Mouse (Mus musculus) hindbrain, embryonic 10.5 days (tissue): Measurements from ENCODE around the gene En2. TPM values are rescaled to one million over a fixed set of nuclear protein-coding genes. Genes with fewer than 3 reads are reported as not detected.

ENCODE experiments used
- DNase-seq: peaks from one replicate; pipeline ENCODE4 v3.0.0-alpha.2; 2017; ENCODE audit warnings: low spot score
- H3K27ac ChIP-seq: fragments of 300-500 bp; sonication (generic); 2 replicates; pipeline ENCODE4 v1.5.1; 2016; ENCODE audit warnings: mild to moderate bottlenecking, moderate library complexity
- H3K27me3 ChIP-seq: fragments of 300-500 bp; sonication (generic); 2 replicates; pipeline ENCODE4 v1.6.1; 2016; ENCODE audit warnings: mild to moderate bottlenecking; ENCODE audit not compliant: poor library complexity, insufficient read depth, severe bottlenecking
- H3K36me3 ChIP-seq: fragments of 300-500 bp; sonication (generic); 2 replicates; pipeline ENCODE4 v1.6.1; 2016; ENCODE audit warnings: mild to moderate bottlenecking, moderate library complexity
- H3K4me1 ChIP-seq: fragments of 300-500 bp; sonication (generic); replicated peaks from 2 replicates; pipeline ENCODE4 v1.6.1; 2016; ENCODE audit warnings: mild to moderate bottlenecking
- H3K4me3 ChIP-seq: fragments of 300-500 bp; sonication (generic); 2 replicates; pipeline ENCODE4 v1.5.1; 2016; ENCODE audit warnings: mild to moderate bottlenecking, moderate library complexity
- H3K9me3 ChIP-seq: fragments of 300-500 bp; sonication (generic); 2 replicates; pipeline ENCODE4 v1.6.1; 2016; ENCODE audit warnings: mild to moderate bottlenecking, moderate library complexity
- WGBS: fragments of 180-500 bp; shearing (Covaris S2); methylation state at CpG from one replicate; pipeline ENCODE4 v1.1.7; 2016; 5-methylcytosine and 5-hydroxymethylcytosine counted together
- polyA plus RNA-seq: library from polyadenylated mRNA; unstranded; fragments of >200 nt; fragmentation: Nextera tagmentation; extraction: Ambion mirVana; gene quantifications from 2 replicates; pipeline ENCODE4 v1.2.1, GENCODE M21; 2016

The En2 gene
- polyA plus RNA-seq, result 0.50 and 0.88 TPM in 2 replicates

DNA sequence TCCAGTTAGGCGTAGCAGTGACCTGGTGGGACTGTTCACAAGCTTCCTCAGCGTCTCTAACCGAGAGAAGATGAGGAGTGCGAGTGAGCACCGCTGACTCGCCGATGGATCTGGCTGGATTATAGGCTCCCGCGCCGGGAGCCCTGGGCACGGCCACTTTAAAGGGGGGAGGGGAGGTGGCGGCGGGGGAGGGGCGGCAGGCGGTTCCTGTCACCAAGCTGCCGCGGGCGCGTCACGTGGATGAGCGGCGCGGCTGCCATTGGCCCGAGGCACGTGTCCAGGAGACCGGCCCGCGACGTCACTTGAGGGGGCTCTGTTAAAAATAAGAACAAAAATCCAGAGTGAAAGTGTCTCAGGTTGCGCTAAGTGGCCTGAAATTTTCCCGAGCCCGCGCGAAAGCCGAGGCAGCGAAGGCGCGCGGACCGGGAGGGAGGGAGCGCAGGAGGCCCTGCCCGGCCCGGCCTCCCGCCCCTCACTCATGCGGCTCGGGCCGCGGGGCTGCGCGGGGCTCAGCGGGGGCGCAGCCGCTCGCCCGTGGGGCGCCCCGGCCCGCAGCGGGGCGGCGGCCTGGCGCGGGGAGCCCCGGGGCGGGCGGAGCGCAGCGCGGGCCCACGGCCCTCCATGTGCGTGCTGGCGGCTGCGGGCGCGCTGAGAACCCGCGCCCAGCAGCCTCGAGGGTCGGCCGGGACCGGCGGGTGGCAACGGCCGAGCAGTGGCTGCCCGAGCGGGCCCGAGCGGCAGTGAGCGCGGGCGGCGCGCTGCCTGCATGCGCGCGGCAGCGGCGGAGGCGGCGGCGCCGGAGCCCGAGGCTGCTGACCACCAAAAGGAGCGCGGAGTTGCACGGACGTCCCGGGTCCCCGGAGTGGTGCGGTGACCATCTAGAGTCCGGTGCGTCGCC is at the start of gene En2:
Gene En2, plus strand, starts transcription at position 337 of the 898 bp plus-strand sequence.
- peak; percentile 90 for DNase-seq
- Histone ChIP-seq H3K4me1 (peaks cover 52% of the 10 kb centered on the region), H3K27me3 (peaks cover 99% of the 10 kb centered on the region), H3K27ac (peak within 1 kb of the TSS; percentile 93), H3K4me3 (peak within 1 kb of the TSS; percentile 69), H3K36me3 (peaks cover 26% of the 10 kb centered on the region), H3K9me3 (no peaks in the 10 kb centered on the region)
- WGBS, result 3% methylated on average over 113 of the region's 113 CpGs

DNA sequence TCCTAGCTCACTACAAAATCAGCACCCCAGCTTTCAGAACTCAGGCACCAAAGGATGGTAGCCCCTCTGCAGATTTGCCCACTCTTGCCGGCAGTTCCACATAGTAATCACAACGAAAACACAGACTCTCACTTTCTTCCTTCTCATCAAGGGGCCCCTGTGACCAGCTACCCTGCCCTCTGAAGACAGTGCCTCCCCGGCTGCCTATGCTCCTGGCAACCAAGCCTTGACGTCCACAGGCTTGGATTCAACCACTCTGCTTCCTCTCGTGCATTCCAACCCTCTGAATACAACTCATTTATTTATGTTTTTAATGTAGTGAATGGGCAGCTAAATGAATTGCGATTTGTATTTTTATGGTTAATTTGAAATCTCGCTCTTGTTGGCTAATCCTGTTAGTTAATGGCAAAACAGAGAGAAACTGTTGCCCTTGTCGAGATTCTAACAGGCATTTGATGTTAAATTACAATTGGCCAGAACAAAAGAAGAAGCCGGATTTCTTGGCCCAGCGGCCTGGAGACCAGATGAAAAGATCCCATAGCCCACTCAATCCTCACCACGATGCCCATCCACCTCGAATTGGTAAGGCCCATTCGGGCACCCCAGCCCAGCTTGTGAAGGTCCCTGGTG is 48.1 kb upstream of the En2 start:
- DNase-seq, result no peak
- H3K27ac ChIP-seq, result peak overlapping the region; percentile 84
- H3K4me1 ChIP-seq, result peaks cover 37% of the 10 kb centered on the region
- H3K4me3 ChIP-seq, result peak overlapping the region; percentile 53
- no peaks in the 10 kb centered on the region for H3K9me3 ChIP-seq
- H3K27me3 ChIP-seq, result peaks cover 84% of the 10 kb centered on the region
- WGBS, result 3% methylated on average over 13 of the region's 13 CpGs
- no peaks in the 10 kb centered on the region for H3K36me3 ChIP-seq

DNA sequence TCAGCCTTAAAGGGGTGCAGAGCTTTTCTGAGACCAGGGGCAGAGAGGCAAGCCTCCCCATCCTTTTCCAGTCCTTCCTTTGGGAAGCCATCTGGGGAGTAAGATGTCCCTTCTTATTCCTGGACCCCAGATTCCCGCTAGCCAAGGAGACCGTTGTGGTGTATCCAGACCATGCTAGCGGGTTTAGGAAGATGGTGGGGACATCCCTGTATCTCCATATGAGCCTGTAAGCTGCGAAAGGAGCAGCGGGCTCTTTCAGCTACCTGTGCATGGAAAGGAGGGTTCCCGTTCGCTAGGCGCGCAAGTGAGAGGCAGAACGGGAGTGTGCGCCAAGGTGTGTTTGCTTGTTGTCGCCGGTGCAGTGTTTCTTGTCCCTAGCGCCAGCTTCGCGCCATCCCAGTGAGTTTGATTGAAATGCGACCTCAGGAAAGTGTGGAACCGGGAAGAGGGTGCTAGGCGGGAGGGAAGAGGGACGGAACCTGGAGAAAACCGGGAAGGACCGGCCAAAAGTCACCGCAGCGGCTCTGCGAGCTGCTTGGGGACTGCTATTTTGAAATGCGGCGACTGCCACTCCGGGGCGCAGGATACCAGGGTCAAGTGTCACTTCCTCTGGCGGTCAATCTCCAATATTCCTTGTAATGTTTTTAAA is 47.5 kb upstream of the En2 start:
- H3K27ac ChIP-seq, result peak overlapping the region; percentile 84

DNA sequence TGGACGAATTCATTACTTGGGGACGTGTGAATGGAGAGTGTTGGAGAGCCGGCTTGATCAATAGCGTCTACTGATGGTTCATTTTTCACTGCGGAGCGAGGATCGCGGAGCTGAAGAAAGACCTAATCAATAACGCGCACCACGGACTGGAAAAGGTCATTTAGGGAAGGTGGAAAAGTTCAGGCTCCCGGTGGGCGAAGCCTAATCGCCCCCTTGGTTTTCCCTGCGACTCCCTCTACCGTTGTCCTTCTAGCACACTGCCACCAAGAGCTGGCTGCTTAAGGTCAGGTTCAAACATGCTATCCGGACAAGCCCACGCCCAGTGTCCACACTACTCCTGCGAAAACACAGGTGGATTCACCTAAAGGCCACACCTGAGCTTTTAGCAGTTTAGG is 47.0 kb upstream of the En2 start:
- peak overlapping the region; percentile 84 for H3K27ac ChIP-seq
- no peaks in the 10 kb centered on the region for H3K36me3 ChIP-seq
- WGBS, result under 1% methylated on average over 19 of the region's 19 CpGs
- peak overlapping the region; percentile 53 for H3K4me3 ChIP-seq
- peaks cover 86% of the 10 kb centered on the region for H3K27me3 ChIP-seq
- peaks cover 44% of the 10 kb centered on the region for H3K4me1 ChIP-seq
- no peaks in the 10 kb centered on the region for H3K9me3 ChIP-seq
- no peak for DNase-seq

More for the DNA sequence above, 47.5 kb upstream of the En2 start:
- Histone ChIP-seq H3K4me1 (peaks cover 39% of the 10 kb centered on the region), H3K27me3 (peaks cover 86% of the 10 kb centered on the region), H3K9me3 (no peaks in the 10 kb centered on the region), H3K36me3 (no peaks in the 10 kb centered on the region), H3K4me3 (peak overlapping the region; percentile 53)
- DNase-seq, result peak; percentile 76
- under 1% methylated on average over 30 of the region's 30 CpGs for WGBS

DNA sequence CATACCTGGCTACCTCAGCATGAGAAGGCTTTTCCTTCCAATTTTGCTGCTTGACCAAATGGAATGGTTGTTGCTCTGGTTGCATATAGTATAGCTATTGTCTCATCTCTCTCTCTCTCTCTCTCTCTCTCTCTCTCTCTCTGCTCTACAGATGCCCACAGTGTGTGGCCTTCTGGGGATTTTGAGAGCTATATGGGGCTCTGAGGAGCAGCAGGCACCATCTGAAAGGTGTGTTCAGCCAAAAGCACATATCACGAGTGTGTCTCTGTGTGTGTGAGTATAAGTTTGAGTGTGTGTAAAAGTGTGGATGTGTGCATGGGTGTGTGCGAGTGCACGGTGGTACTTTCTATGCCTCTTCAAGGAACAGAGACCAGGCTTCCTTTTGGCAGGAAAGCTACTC is 45.9 kb upstream of the En2 start:
- no peak overlapping the region for H3K4me3 ChIP-seq
- H3K9me3 ChIP-seq, result no peaks in the 10 kb centered on the region
- WGBS, result 26% methylated on average over 3 of the region's 3 CpGs
- no peak for DNase-seq
- no peak overlapping the region for H3K27ac ChIP-seq
- H3K36me3 ChIP-seq, result no peaks in the 10 kb centered on the region
- peaks cover 54% of the 10 kb centered on the region for H3K4me1 ChIP-seq
- peaks cover 86% of the 10 kb centered on the region for H3K27me3 ChIP-seq

DNA sequence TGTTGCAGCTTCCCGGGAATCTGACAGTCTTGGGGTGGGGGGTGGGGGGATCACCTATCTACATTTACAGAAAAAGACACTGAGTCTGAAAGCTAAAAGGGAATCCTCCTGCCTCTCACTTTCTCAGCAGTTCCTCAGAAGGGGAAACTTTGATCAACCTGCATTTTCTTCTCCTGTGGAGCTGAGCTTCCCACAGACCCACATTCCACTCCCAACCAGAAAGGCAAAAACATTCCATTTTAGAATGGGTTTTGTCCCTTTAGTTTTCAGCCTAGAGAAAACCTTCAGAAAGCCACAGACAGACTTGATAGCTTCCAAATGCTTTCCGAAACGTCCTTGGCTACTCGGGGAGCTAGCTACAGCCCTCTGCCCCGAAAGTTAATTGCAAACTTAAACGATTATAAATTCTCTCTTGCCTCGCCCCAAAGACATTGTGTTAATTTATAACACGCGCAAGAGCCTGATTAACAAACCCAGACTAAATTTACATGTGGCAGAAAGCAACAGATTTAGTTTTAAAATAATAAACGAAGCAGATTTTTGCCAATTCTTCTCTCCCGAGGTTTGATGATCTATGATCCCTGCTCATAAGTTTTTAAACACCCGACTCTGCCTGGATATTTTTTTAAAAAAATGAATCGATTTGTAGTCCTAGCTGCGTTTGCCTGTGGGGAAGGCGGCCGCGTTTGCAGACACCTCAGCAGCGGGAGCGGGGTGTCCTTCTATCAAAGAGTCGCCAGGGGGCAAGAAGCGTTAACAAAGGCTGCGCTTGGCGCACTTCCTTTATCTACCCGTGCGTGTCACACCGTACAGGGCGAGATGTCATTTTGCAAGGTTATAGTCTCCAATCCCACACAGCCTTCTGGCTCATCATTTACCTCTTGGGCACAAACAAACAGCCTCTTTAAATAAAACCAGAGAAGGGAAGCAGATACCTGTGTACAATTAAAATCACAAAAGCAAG is 42.7 kb upstream of the En2 start:
- DNase-seq, result peak; percentile 76
- peak overlapping the region; percentile 51 for H3K4me3 ChIP-seq
- WGBS, result under 1% methylated on average over 27 of the region's 27 CpGs
- H3K27ac ChIP-seq, result peak overlapping the region; percentile 90
- H3K27me3 ChIP-seq, result peaks cover 100% of the 10 kb centered on the region
- no peaks in the 10 kb centered on the region for H3K9me3 ChIP-seq
- H3K4me1 ChIP-seq, result peaks cover 55% of the 10 kb centered on the region
- H3K36me3 ChIP-seq, result no peaks in the 10 kb centered on the region

DNA sequence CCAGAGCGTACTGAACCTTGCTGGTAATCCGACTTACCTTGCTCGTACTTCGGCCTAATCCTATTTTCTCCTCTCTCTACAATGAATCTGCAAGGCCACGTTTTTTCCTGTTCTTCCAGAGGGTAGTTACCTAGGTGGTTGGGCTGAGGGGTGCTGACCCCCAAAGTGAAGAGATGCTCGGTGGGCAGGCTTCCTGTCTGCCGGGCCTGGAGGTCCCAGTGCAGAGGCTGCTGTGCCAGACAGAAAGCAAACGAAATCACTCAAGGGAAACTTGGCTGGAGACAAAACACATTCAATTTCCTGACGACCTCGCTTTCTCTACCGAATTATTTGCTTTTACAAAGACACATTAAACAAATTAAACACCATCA is 42.1 kb upstream of the En2 start:
- Histone ChIP-seq H3K36me3 (no peaks in the 10 kb centered on the region), H3K9me3 (no peaks in the 10 kb centered on the region), H3K4me3 (peak overlapping the region; percentile 51), H3K27me3 (peaks cover 100% of the 10 kb centered on the region), H3K27ac (peak overlapping the region; percentile 90), H3K4me1 (peaks cover 51% of the 10 kb centered on the region)
- no peak for DNase-seq
- WGBS, result 1% methylated on average over 11 of the region's 11 CpGs

DNA sequence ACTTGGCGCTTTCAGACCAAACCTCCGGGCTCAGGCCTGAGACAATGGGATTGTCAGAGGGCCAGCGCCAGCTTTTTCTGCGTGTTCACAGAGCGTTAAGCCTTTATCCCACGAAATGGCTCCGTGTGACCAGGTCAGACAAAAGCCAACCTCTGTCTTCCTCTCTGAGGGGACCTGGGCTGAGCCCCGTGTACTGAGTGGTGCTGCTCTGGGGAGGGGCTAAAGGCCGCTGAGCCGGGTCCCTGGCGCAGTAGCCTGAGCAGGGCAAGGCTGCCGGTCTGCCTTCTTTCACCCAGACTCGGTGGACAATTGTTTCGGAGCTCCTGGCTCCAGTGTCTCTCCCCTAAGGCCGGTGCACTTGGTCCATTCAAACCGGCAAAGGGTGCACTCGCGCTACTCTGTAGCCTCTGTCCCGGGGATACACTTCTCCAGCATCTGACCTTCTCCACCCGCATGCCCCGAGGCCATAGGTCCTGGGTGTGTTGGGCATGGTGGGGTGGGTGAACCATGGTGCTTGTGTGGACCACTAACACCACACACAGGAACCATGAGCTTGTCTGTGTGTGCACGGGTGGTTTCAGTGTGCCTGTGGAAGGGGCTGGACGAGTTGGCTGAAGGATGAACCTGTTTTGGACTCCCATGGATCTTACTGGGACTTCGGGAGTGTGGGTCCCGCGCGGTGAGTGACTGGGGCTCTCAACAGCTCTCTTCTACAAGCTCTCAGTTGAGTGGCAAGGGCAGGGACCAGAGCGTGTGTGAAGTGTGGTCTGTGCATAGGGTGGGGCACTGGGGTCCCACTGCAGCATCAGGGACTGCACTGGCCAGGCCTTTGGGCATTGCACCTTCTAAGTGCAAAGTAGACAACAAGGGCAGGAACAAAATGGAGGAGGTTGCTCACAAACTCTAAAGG is 40.9 kb upstream of the En2 start:
- peaks cover 40% of the 10 kb centered on the region for H3K4me1 ChIP-seq
- WGBS, result 4% methylated on average over 28 of the region's 28 CpGs
- DNase-seq, result peak; percentile 75
- H3K36me3 ChIP-seq, result no peaks in the 10 kb centered on the region
- H3K27ac ChIP-seq, result peak overlapping the region; percentile 90
- H3K9me3 ChIP-seq, result no peaks in the 10 kb centered on the region
- peaks cover 100% of the 10 kb centered on the region for H3K27me3 ChIP-seq
- H3K4me3 ChIP-seq, result peak overlapping the region; percentile 51

DNA sequence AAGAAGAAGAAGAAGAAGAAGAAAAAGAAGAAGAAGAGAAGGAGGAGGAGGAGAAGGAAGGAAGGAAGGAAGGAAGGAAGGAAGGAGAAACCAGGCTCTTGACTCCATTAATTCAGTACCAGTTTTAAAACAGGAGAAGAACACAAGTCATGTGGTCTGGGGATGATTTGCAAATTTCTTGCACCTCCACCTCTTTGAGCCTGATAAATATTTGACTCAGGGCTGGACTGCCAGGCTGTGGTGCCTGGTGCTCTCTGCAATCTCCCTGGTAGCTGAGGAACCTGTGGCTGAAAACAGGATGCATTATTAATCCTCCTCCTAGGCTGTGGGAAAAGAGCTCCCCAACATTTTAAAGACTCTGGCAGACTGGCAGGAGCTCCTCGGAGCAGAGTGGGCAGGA is 36.6 kb upstream of the En2 start:
- Histone ChIP-seq H3K27ac (no peak overlapping the region), H3K36me3 (no peaks in the 10 kb centered on the region), H3K4me1 (peaks cover 26% of the 10 kb centered on the region), H3K4me3 (no peak overlapping the region), H3K9me3 (no peaks in the 10 kb centered on the region), H3K27me3 (peaks cover 96% of the 10 kb centered on the region)
- no peak for DNase-seq
- 64% methylated on average over 1 of the region's 1 CpGs for WGBS

DNA sequence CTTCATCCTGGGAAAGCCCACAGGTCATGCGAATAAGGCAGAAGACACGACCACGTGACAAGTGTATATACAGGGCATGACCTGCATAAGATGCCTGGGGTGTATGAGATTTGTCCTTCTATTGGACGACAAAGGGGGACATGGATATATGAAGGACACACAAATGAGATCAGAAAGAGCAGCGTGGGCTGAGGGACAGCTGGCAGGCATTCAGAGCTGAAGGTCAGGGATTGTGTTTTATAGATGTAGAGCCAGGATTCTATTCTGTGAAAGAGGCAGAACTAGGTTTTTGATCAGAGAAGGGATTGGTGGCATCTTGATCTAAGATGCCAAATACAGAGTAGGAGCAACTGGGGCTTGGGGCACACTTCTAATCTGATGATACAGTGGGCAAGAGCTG is 33.3 kb upstream of the En2 start:
- H3K9me3 ChIP-seq, result no peaks in the 10 kb centered on the region
- H3K4me3 ChIP-seq, result no peak overlapping the region
- no peak for DNase-seq
- peaks cover 89% of the 10 kb centered on the region for H3K27me3 ChIP-seq
- H3K27ac ChIP-seq, result no peak overlapping the region
- H3K4me1 ChIP-seq, result 0 out of 2 replicates have a peak, but pooled peaks cover 3% of the 10 kb centered on the region
- WGBS, result 82% methylated on average over 5 of the region's 5 CpGs
- no peaks in the 10 kb centered on the region for H3K36me3 ChIP-seq

DNA sequence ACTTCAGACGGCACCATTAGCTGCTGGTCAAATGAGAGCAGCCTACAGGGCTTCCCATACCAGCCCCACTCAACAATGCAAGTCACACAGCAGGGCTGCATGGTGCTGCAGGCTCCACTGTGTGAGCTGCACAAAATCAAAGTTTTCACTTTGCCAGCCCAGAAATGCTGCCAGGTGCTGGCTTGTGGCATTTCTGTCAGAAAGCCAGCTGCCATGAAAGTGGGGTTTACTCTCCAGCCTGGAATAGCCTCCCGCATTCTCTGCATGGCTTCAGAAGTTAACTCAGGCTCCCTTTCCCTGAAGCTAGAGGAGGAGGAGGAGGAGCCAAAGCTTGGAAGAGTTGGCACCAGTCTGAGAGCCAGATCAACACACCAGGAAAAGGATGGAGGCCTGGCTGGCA is 29.1 kb upstream of the En2 start:
- Histone ChIP-seq H3K4me3 (no peak overlapping the region), H3K27me3 (peaks cover 59% of the 10 kb centered on the region), H3K4me1 (no peaks in the 10 kb centered on the region), H3K27ac (no peak overlapping the region), H3K9me3 (no peaks in the 10 kb centered on the region), H3K36me3 (no peaks in the 10 kb centered on the region)
- 52% methylated on average over 2 of the region's 2 CpGs for WGBS
- no peak for DNase-seq
